Mouse (Mus musculus): ENCODE data around the gene Ankib1. TPM values are rescaled to one million over a fixed set of nuclear protein-coding genes. Genes with fewer than 3 reads are reported as not detected.
"Not testable (repeated sequence)": the region's sequence is repeated elsewhere in the genome, so short reads cannot be mapped to it uniquely, and the experiment has no call there.

The Ankib1 gene
- polyA plus RNA-seq, 1 experiment from 2014 or later, result 11.0 TPM

- H3K4me2 ChIP-seq, result no peak overlapping the region
- H3K4me1 ChIP-seq (replicated peaks), result peaks cover 13% of the 10 kb centered on the region
- no peaks in the 10 kb centered on the region for H3K27me3 ChIP-seq (replicated peaks)
- no peak overlapping the region for H3K9ac ChIP-seq
- no peaks in the 10 kb centered on the region for H3K9me3 ChIP-seq (replicated peaks)
- no peak overlapping the region for H3K27ac ChIP-seq (ENCODE audit: poor library complexity, severe bottlenecking)
- no peak for ATAC-seq (ENCODE audit: insufficient number of reproducible peaks, low FRiP score)
- no peaks in the 10 kb centered on the region for H3K36me3 ChIP-seq
- H3K4me3 ChIP-seq, result no peak overlapping the region
These were observed 11.7 kb downstream of the Ankib1 start for GRCm38 (mm10) chr5:3791048-3791447.

GRCm38 (mm10) chr5:3787548-3787947 is 15.2 kb downstream of the Ankib1 start:
- H3K4me3 ChIP-seq, result no peak overlapping the region
- 67% methylated on average over 4 of the region's 4 CpGs for WGBS
- no peak overlapping the region for H3K27ac ChIP-seq (ENCODE audit: poor library complexity, severe bottlenecking)
- no peak for ATAC-seq (ENCODE audit: insufficient number of reproducible peaks, low FRiP score)
- H3K9me3 ChIP-seq (replicated peaks), result no peaks in the 10 kb centered on the region
- no peak overlapping the region for H3K4me2 ChIP-seq
- no peaks in the 10 kb centered on the region for H3K36me3 ChIP-seq
- no peaks in the 10 kb centered on the region for H3K27me3 ChIP-seq (replicated peaks)
- peaks cover 13% of the 10 kb centered on the region for H3K4me1 ChIP-seq (replicated peaks)
- H3K9ac ChIP-seq, result no peak overlapping the region

DNA sequence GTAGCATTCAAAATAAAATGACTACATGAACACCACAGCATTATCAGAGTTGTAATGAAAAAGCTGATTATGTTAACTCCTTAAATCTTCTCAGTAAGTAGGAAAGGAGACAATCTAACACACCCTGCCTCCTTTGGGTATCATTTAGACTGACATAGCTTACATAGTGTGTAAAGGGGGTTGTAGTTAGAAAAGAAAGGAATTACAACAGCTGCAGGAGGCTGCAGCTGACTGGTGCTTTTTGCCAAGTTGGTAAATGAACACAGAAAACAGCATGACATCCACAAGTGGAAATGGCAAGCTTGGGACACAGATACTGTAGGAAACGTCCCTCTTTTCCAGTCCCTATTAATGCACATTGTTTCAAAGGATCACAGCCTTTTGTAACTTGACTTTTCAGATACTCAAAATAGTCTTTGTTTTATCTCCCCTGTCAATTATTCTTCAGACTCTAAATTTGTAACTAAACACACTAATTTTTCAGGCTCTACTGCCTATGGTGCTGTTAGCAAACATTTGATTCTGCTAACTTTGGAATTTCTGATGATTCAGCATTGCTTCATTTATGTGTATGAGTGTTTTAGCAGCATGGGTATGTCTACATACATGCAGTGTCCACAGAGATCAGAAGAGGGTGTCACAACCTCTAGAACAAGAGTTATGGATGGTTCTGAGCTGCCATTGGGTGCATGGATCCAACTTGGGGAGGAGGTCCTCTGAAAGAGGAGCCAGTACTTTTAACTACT is 17.8 kb downstream of the Ankib1 start:
- ATAC-seq (ENCODE audit: insufficient number of reproducible peaks, low FRiP score), result no peak
- Histone ChIP-seq H3K36me3 (no peaks in the 10 kb centered on the region), H3K27me3 (replicated peaks) (no peaks in the 10 kb centered on the region), H3K4me1 (replicated peaks) (peaks cover 5% of the 10 kb centered on the region), H3K9me3 (replicated peaks) (no peaks in the 10 kb centered on the region), H3K4me2 (no peak overlapping the region), H3K4me3 (no peak overlapping the region), H3K9ac (no peak overlapping the region), H3K27ac (ENCODE audit: poor library complexity, severe bottlenecking) (no peak overlapping the region)
- WGBS, result 69% methylated on average over 1 of the region's 1 CpGs

- ATAC-seq (ENCODE audit: insufficient number of reproducible peaks, low FRiP score), result no peak
- H3K4me3 ChIP-seq, result no peak overlapping the region
- no peaks in the 10 kb centered on the region for H3K9me3 ChIP-seq (replicated peaks)
- H3K4me1 ChIP-seq (replicated peaks), result peaks cover 5% of the 10 kb centered on the region
- no peak overlapping the region for H3K27ac ChIP-seq (ENCODE audit: poor library complexity, severe bottlenecking)
- no peak overlapping the region for H3K9ac ChIP-seq
- no peaks in the 10 kb centered on the region for H3K27me3 ChIP-seq (replicated peaks)
- 86% methylated on average over 2 of the region's 2 CpGs for WGBS
- H3K4me2 ChIP-seq, result no peak overlapping the region
- no peaks in the 10 kb centered on the region for H3K36me3 ChIP-seq
These were observed 18.6 kb downstream of the Ankib1 start for GRCm38 (mm10) chr5:3783947-3784681.

DNA sequence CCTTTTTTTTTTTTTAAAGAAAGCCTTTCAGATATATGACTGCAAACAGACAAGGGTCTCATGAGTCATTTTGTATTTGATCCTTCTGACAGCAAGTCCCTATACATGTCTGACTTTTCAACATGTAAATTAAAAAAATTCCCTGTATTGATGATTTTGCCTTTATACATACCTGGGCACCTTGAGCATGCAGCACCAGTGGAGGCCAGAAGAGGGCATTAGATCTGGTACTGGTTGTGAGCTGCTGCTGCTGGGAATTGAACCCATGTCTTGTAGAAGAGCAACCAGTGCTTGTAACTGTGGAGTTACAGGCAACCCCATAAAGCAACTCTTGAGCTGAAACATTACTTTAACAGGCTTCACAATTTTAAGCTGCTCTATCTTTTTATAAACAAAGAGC is 20.1 kb downstream of the Ankib1 start:
- Histone ChIP-seq H3K36me3 (no peaks in the 10 kb centered on the region), H3K4me1 (replicated peaks) (peaks cover 4% of the 10 kb centered on the region), H3K9ac (no peak overlapping the region), H3K9me3 (replicated peaks) (no peaks in the 10 kb centered on the region), H3K27ac (ENCODE audit: poor library complexity, severe bottlenecking) (no peak overlapping the region), H3K4me3 (no peak overlapping the region), H3K4me2 (no peak overlapping the region), H3K27me3 (replicated peaks) (no peaks in the 10 kb centered on the region)
- no peak for ATAC-seq (ENCODE audit: insufficient number of reproducible peaks, low FRiP score)

DNA sequence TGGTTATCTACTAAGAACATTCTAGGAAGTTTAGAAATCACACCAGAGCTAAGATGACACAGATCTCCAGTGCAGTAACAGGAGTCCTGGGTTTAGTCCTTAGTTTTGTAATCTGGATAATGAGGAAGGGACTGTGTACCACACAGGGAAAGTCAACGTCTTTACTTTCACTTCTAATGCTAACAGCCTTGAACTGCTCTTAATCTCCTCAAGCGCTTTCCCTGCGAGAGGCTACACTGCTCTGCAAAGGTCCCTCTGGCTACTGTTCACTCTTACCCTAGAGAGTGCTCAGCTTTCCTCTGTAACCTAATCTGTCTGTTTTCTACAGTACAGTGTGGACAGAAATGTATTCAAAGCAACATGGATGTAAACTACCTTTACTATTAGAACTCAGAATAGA is 30.7 kb downstream of the Ankib1 start:
- no peak overlapping the region; the same call in 1 of the 2 replicates for H3K27ac ChIP-seq (ENCODE audit: poor library complexity, severe bottlenecking)
- no peaks in the 10 kb centered on the region for H3K9me3 ChIP-seq (replicated peaks)
- H3K4me2 ChIP-seq, result no peak overlapping the region
- no peaks in the 10 kb centered on the region for H3K4me1 ChIP-seq (replicated peaks)
- H3K4me3 ChIP-seq, result no peak overlapping the region
- H3K36me3 ChIP-seq, result peaks cover 3% of the 10 kb centered on the region; the same call in 1 of the 2 replicates
- 56% methylated on average over 3 of the region's 3 CpGs for WGBS
- ATAC-seq (ENCODE audit: insufficient number of reproducible peaks, low FRiP score), result no peak
- H3K27me3 ChIP-seq (replicated peaks), result no peaks in the 10 kb centered on the region
- H3K9ac ChIP-seq, result no peak overlapping the region

- H3K4me2 ChIP-seq, result no peak overlapping the region
- no peak overlapping the region for H3K9ac ChIP-seq
- 86% methylated on average over 3 of the region's 3 CpGs for WGBS
These were observed 31.2 kb downstream of the Ankib1 start for GRCm38 (mm10) chr5:3771512-3771911.

GRCm38 (mm10) chr5:3750536-3750935 is 52.2 kb downstream of the Ankib1 start:
- ATAC-seq (ENCODE audit: insufficient number of reproducible peaks, low FRiP score); H3K27ac ChIP-seq (ENCODE audit: poor library complexity, severe bottlenecking); H3K4me1 ChIP-seq (replicated peaks); H3K4me3 ChIP-seq; H3K9me3 ChIP-seq (replicated peaks); H3K9ac ChIP-seq; H3K27me3 ChIP-seq (replicated peaks); H3K4me2 ChIP-seq: not testable (repeated sequence)
- H3K36me3 ChIP-seq, result peaks cover 25% of the 10 kb centered on the region

More at GRCm38 (mm10) chr5:3771512-3771911, 31.2 kb downstream of the Ankib1 start:
- H3K36me3 ChIP-seq, result peaks cover 8% of the 10 kb centered on the region
- ATAC-seq (ENCODE audit: insufficient number of reproducible peaks, low FRiP score), result no peak
- no peaks in the 10 kb centered on the region for H3K27me3 ChIP-seq (replicated peaks)
- no peaks in the 10 kb centered on the region for H3K9me3 ChIP-seq (replicated peaks)
- no peaks in the 10 kb centered on the region for H3K4me1 ChIP-seq (replicated peaks)
- no peak overlapping the region for H3K27ac ChIP-seq (ENCODE audit: poor library complexity, severe bottlenecking)
- H3K4me3 ChIP-seq, result no peak overlapping the region

DNA sequence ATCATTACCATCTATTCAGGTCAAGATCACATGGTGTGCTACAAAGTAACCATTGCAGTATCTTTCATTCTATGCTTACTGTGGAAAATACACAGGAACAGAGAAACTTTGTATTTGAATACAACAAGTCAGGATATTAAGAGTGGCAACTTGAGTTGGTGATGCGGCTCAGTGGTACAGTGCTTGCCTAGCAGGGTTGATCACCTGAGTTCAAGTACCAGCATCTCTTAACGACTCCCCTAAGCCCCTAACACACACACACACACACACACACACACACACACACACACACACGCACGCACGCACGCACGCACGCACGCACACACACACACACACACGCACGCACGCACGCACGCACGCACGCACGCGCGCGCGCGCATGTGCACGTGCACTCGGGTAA is 69.9 kb downstream of the Ankib1 start:
- not testable (repeated sequence) for H3K27ac ChIP-seq (ENCODE audit: poor library complexity, severe bottlenecking); H3K9ac ChIP-seq
- WGBS, result 92% methylated on average over 24 of the region's 24 CpGs

GRCm38 (mm10) chr5:3728820-3729219 is 73.9 kb downstream of the Ankib1 start:
- H3K9ac ChIP-seq, result no peak overlapping the region
- 72% methylated on average over 5 of the region's 5 CpGs for WGBS

More for the DNA sequence above, 69.9 kb downstream of the Ankib1 start:
- peaks cover 12% of the 10 kb centered on the region for H3K36me3 ChIP-seq
- not testable (repeated sequence) for H3K27me3 ChIP-seq (replicated peaks); H3K4me3 ChIP-seq; ATAC-seq (ENCODE audit: insufficient number of reproducible peaks, low FRiP score); H3K4me2 ChIP-seq; H3K4me1 ChIP-seq (replicated peaks); H3K9me3 ChIP-seq (replicated peaks)

DNA sequence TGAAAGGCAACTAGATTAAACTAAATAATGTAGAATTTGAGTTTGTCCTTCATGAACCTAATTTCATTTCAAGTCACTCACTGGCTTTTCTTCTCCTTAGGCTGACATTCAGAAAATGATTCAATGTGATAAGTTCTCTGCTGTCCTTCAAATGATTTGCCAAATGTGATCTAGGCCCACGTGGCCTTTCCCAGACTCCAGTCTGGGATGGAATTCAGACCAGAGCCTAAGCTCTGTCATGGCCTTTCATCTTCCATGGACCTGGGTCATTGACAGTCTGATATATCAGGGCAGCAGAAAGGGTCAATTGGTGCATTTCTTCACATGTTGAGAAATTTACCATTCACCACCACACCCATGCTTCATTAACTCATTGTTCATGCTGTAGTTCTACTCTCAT is 77.2 kb downstream of the Ankib1 start:
- 73% methylated on average over 1 of the region's 1 CpGs for WGBS
- peaks cover 8% of the 10 kb centered on the region for H3K4me1 ChIP-seq (replicated peaks)
- H3K4me2 ChIP-seq, result no peak overlapping the region
- no peak for ATAC-seq (ENCODE audit: insufficient number of reproducible peaks, low FRiP score)
- no peaks in the 10 kb centered on the region for H3K27me3 ChIP-seq (replicated peaks)
- H3K9me3 ChIP-seq (replicated peaks), result no peaks in the 10 kb centered on the region
- peaks cover 12% of the 10 kb centered on the region for H3K36me3 ChIP-seq
- H3K27ac ChIP-seq (ENCODE audit: poor library complexity, severe bottlenecking), result no peak overlapping the region
- no peak overlapping the region for H3K9ac ChIP-seq
- H3K4me3 ChIP-seq, result no peak overlapping the region

More at GRCm38 (mm10) chr5:3728820-3729219, 73.9 kb downstream of the Ankib1 start:
- no peak for ATAC-seq (ENCODE audit: insufficient number of reproducible peaks, low FRiP score)
- no peak overlapping the region for H3K27ac ChIP-seq (ENCODE audit: poor library complexity, severe bottlenecking)
- H3K4me2 ChIP-seq, result no peak overlapping the region
- peaks cover 13% of the 10 kb centered on the region for H3K36me3 ChIP-seq
- no peaks in the 10 kb centered on the region for H3K4me1 ChIP-seq (replicated peaks)
- no peaks in the 10 kb centered on the region for H3K9me3 ChIP-seq (replicated peaks)
- H3K4me3 ChIP-seq, result no peak overlapping the region
- no peaks in the 10 kb centered on the region for H3K27me3 ChIP-seq (replicated peaks)

Data from heart, embryonic 12.5 days (tissue).